Mouse (Mus musculus): Measurements from ENCODE around the gene Foxa3. TPM values are rescaled to one million over a fixed set of nuclear protein-coding genes. Genes with fewer than 3 reads are reported as not detected.

Foxa3 gene
- polyA plus RNA-seq, 1 experiment from 2014 or later, result not detected

- Histone ChIP-seq H3K36me3 (replicated peaks) (no peaks in the 10 kb centered on the region), H3K27ac (peak overlapping the region; percentile 87), H3K27me3 (replicated peaks) (no peaks in the 10 kb centered on the region), H3K9ac (peak overlapping the region; percentile 73), H3K4me3 (peak overlapping the region; percentile 61), H3K4me1 (peaks cover 46% of the 10 kb centered on the region), H3K9me3 (no peaks in the 10 kb centered on the region), H3K4me2 (peak overlapping the region; percentile 91)
- peak; percentile 25; the same call in 1 of the 2 replicates for ATAC-seq (replicated peaks)
- WGBS, result under 1% methylated on average over 59 of the region's 59 CpGs
These were observed 31.6 kb downstream of the Foxa3 start for GRCm38 (mm10) chr7:18991660-18992293.

GRCm38 (mm10) chr7:18990601-18991295, 32.6 kb downstream of the Foxa3 start, which contains the start of gene Mypop:
Mypop (plus strand) TSS chr7:18991245.
- Histone ChIP-seq H3K4me1 (peaks cover 46% of the 10 kb centered on the region), H3K27me3 (replicated peaks) (no peaks in the 10 kb centered on the region), H3K36me3 (replicated peaks) (no peaks in the 10 kb centered on the region), H3K27ac (peak within 1 kb of the TSS; percentile 87), H3K9me3 (no peaks in the 10 kb centered on the region), H3K4me3 (peak within 1 kb of the TSS; percentile 61), H3K4me2 (peak within 1 kb of the TSS; percentile 91), H3K9ac (peak within 1 kb of the TSS; percentile 73)
- WGBS, result under 1% methylated on average over 37 of the region's 37 CpGs
- peak; percentile 93 for ATAC-seq (replicated peaks)

- Histone ChIP-seq H3K9me3 (no peaks in the 10 kb centered on the region), H3K4me2 (peak overlapping the region; percentile 91), H3K27ac (peak overlapping the region; percentile 87), H3K36me3 (replicated peaks) (no peaks in the 10 kb centered on the region), H3K9ac (peak overlapping the region; percentile 21), H3K4me1 (peaks cover 42% of the 10 kb centered on the region), H3K27me3 (replicated peaks) (no peaks in the 10 kb centered on the region), H3K4me3 (peak overlapping the region; percentile 61)
- 5% methylated on average over 5 of the region's 5 CpGs for WGBS
- ATAC-seq (replicated peaks), result peak; percentile 24; the same call in 1 of the 2 replicates
These were observed 33.3 kb downstream of the Foxa3 start for GRCm38 (mm10) chr7:18989995-18990394.

- no peaks in the 10 kb centered on the region for H3K9me3 ChIP-seq
- no peak for ATAC-seq (replicated peaks)
- H3K4me2 ChIP-seq, result no peak overlapping the region
- no peaks in the 10 kb centered on the region for H3K36me3 ChIP-seq (replicated peaks)
- no peaks in the 10 kb centered on the region for H3K27me3 ChIP-seq (replicated peaks)
- 78% methylated on average over 6 of the region's 6 CpGs for WGBS
- no peak overlapping the region for H3K27ac ChIP-seq
- no peak overlapping the region for H3K9ac ChIP-seq
- no peak overlapping the region for H3K4me3 ChIP-seq
- peaks cover 31% of the 10 kb centered on the region for H3K4me1 ChIP-seq
These were observed 34.6 kb downstream of the Foxa3 start for GRCm38 (mm10) chr7:18988780-18989179.

GRCm38 (mm10) chr7:18987747-18988146, 35.6 kb downstream of the Foxa3 start:
- Histone ChIP-seq H3K9me3 (no peaks in the 10 kb centered on the region), H3K27ac (no peak overlapping the region), H3K27me3 (replicated peaks) (no peaks in the 10 kb centered on the region), H3K36me3 (replicated peaks) (no peaks in the 10 kb centered on the region), H3K4me1 (peaks cover 20% of the 10 kb centered on the region), H3K9ac (no peak overlapping the region), H3K4me3 (no peak overlapping the region), H3K4me2 (no peak overlapping the region)
- no peak for ATAC-seq (replicated peaks)
- 79% methylated on average over 13 of the region's 13 CpGs for WGBS

- H3K4me2 ChIP-seq, result no peak within 1 kb of the TSS
- WGBS, result 73% methylated on average over 2 of the region's 2 CpGs
- no peaks in the 10 kb centered on the region for H3K9me3 ChIP-seq
- no peaks in the 10 kb centered on the region for H3K36me3 ChIP-seq (replicated peaks)
- H3K9ac ChIP-seq, result no peak within 1 kb of the TSS
- H3K4me3 ChIP-seq, result no peak within 1 kb of the TSS
- no peak for ATAC-seq (replicated peaks)
- H3K27me3 ChIP-seq (replicated peaks), result no peaks in the 10 kb centered on the region
- H3K27ac ChIP-seq, result no peak within 1 kb of the TSS
- peaks cover 14% of the 10 kb centered on the region for H3K4me1 ChIP-seq
These were observed 36.2 kb downstream of the Foxa3 start, which contains the start of gene Nanos2 for GRCm38 (mm10) chr7:18987100-18987499. Nanos2 (plus strand) TSS chr7:18987400.

- Histone ChIP-seq H3K27ac (no peak overlapping the region), H3K36me3 (replicated peaks) (no peaks in the 10 kb centered on the region), H3K27me3 (replicated peaks) (no peaks in the 10 kb centered on the region), H3K4me3 (no peak overlapping the region), H3K4me1 (peaks cover 9% of the 10 kb centered on the region), H3K9me3 (no peaks in the 10 kb centered on the region), H3K4me2 (no peak overlapping the region), H3K9ac (no peak overlapping the region)
- 84% methylated on average over 2 of the region's 2 CpGs for WGBS
- no peak for ATAC-seq (replicated peaks)
These were observed 36.8 kb downstream of the Foxa3 start for GRCm38 (mm10) chr7:18986503-18986902.

- Histone ChIP-seq H3K9me3 (no peaks in the 10 kb centered on the region), H3K4me3 (no peak overlapping the region), H3K36me3 (replicated peaks) (no peaks in the 10 kb centered on the region), H3K4me1 (no peaks in the 10 kb centered on the region), H3K27ac (no peak overlapping the region), H3K9ac (no peak overlapping the region), H3K27me3 (replicated peaks) (no peaks in the 10 kb centered on the region), H3K4me2 (no peak overlapping the region)
- WGBS, result 86% methylated on average over 9 of the region's 9 CpGs
- no peak for ATAC-seq (replicated peaks)
These were observed 45.0 kb downstream of the Foxa3 start for GRCm38 (mm10) chr7:18978381-18978780.

- no peak overlapping the region for H3K27ac ChIP-seq
- no peaks in the 10 kb centered on the region for H3K36me3 ChIP-seq (replicated peaks)
- H3K9ac ChIP-seq, result no peak overlapping the region
- H3K4me1 ChIP-seq, result no peaks in the 10 kb centered on the region
- no peak overlapping the region for H3K4me3 ChIP-seq
- no peaks in the 10 kb centered on the region for H3K9me3 ChIP-seq
- ATAC-seq (replicated peaks), result no peak
- no peaks in the 10 kb centered on the region for H3K27me3 ChIP-seq (replicated peaks)
- H3K4me2 ChIP-seq, result no peak overlapping the region
- WGBS, result 88% methylated on average over 3 of the region's 3 CpGs
These were observed 52.4 kb downstream of the Foxa3 start for GRCm38 (mm10) chr7:18970956-18971355.

- no peak overlapping the region for H3K27ac ChIP-seq
- H3K4me3 ChIP-seq, result no peak overlapping the region
- WGBS, result 11% methylated on average over 8 of the region's 8 CpGs
- no peaks in the 10 kb centered on the region for H3K9me3 ChIP-seq
- no peak overlapping the region for H3K4me2 ChIP-seq
- peak; percentile 51 for ATAC-seq (replicated peaks)
- peaks cover 16% of the 10 kb centered on the region for H3K4me1 ChIP-seq
- no peaks in the 10 kb centered on the region for H3K27me3 ChIP-seq (replicated peaks)
- H3K36me3 ChIP-seq (replicated peaks), result no peaks in the 10 kb centered on the region
- H3K9ac ChIP-seq, result no peak overlapping the region
These were observed 55.7 kb downstream of the Foxa3 start for GRCm38 (mm10) chr7:18967603-18968002.

- no peak overlapping the region for H3K9ac ChIP-seq
- 83% methylated on average over 5 of the region's 5 CpGs for WGBS
- no peak overlapping the region for H3K4me2 ChIP-seq
- ATAC-seq (replicated peaks), result no peak
- H3K27ac ChIP-seq, result no peak overlapping the region
- no peaks in the 10 kb centered on the region for H3K9me3 ChIP-seq
- no peak overlapping the region for H3K4me3 ChIP-seq
- peaks cover 38% of the 10 kb centered on the region for H3K4me1 ChIP-seq
- no peaks in the 10 kb centered on the region for H3K27me3 ChIP-seq (replicated peaks)
- H3K36me3 ChIP-seq (replicated peaks), result no peaks in the 10 kb centered on the region
These were observed 58.0 kb downstream of the Foxa3 start for GRCm38 (mm10) chr7:18965312-18965711.

- no peak for ATAC-seq (replicated peaks)
- H3K9ac ChIP-seq, result no peak overlapping the region
- peaks cover 41% of the 10 kb centered on the region for H3K4me1 ChIP-seq
- WGBS, result 4% methylated on average over 19 of the region's 19 CpGs
- peak overlapping the region; percentile 46 for H3K4me2 ChIP-seq
- no peak overlapping the region for H3K27ac ChIP-seq
- H3K4me3 ChIP-seq, result no peak overlapping the region
- H3K36me3 ChIP-seq (replicated peaks), result no peaks in the 10 kb centered on the region
- H3K9me3 ChIP-seq, result no peaks in the 10 kb centered on the region
- no peaks in the 10 kb centered on the region for H3K27me3 ChIP-seq (replicated peaks)
These were observed 60.0 kb downstream of the Foxa3 start for GRCm38 (mm10) chr7:18963294-18963843.

Measured in midbrain, embryonic 15.5 days (tissue).